Mouse (Mus musculus): ENCODE data around the gene Cxcl14.

- TF ChIP-seq CTCF (IDR thresholded peaks at IDR 0.05; ENCODE audit: low read depth), result no peak
- no peak for TF ChIP-seq EP300 (optimal IDR thresholded peaks at IDR 0.05)
These were observed at the start of gene Cxcl14 for GRCm38 (mm10) chr13:56295943-56296658.
